Mouse (Mus musculus): ENCODE measurements around the gene Slc36a3.

GRCm38 (mm10) chr11:55127937-55128336, 23.6 kb downstream of the Slc36a3 start:
- TF ChIP-seq CTCF (IDR thresholded peaks at IDR 0.05; ENCODE audit: low read depth): no peak
- TF ChIP-seq EP300 (IDR thresholded peaks at IDR 0.05; ENCODE audit: low read depth): no peak
